Comparison of ENCODE assay signal across 9 mouse cellular contexts in the genomic region with DNA sequence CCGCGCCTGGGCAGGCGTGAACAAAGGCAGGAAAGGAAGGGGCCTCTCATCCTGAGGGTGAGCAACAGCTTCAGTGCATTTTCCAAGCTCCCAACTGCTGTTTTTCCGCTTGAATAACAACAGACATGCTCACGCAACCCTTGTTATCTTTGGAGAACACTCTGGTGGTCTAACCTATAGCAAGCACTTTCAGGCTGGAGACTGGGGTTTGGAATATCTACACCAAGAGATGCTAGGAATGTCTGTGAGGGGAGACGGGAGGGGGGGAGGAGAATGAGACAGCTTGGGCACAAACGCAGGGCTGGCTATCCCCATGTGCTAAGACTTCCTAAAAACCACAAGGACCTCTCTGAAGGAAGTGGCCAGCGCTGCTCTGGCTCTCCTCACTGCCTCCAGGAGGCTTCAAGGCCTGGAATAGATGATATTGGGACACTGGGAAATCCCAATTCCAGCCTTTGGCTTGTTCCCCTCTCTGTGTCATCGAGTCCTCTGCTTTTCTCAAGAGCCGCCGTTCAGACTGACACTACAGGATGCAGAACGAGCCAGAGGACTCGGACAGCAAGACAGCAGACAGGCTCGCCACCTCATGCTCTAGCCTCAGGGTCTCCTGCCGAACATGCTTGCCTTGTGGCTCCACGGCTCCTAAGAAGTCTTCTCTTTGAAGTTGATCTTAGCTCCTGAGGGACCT. TPM values are rescaled to one million over a fixed set of nuclear protein-coding genes. Genes with fewer than 3 reads are reported as not detected.
DNase-seq lines count a peak whose midpoint lies in the region; ATAC-seq lines count a peak whose summit lies in the region.
"Had no signal": no experiment of that assay in that cellular context is flagged by ENCODE, and none has a peak within 500 bp of the region (broad histone marks: within the 10 kb centered on the region; RNA-seq: fewer than 3 reads in every experiment).

No protein-coding gene starts in this region.

- H3K27me3 ChIP-seq in lung, embryonic 16.5 days (ENCODE audit: control insufficient read depth, insufficient read depth, low read depth, low read length) = no peaks in the 10 kb centered on the region
- no peaks in the 10 kb centered on the region for H3K27me3 ChIP-seq in heart, embryonic 15.5 days
- H3K27me3 ChIP-seq in limb, embryonic 13.5 days = no peaks in the 10 kb centered on the region
- H3K27me3 ChIP-seq in stomach, embryonic 15.5 days (replicated peaks) = no peaks in the 10 kb centered on the region

- no peak for DNase-seq in lung, postnatal 14 days
- no peak for DNase-seq in frontal cortex, postnatal 10 days (ENCODE audit: low spot score in 2 of 2)
- no peak for DNase-seq in left cerebral cortex, adult 18-20 months (ENCODE audit: low spot score in 2 of 2)
- DNase-seq in urinary bladder, postnatal 14 days (ENCODE audit: low spot score) = no peak
- DNase-seq: cerebellum, postnatal 14 days had no signal

- 27% methylated on average over 16 of the region's 16 CpGs for WGBS in lung, embryonic 16.5 days
- WGBS in heart, embryonic 15.5 days = 27% methylated on average over 16 of the region's 16 CpGs
- whole genome bisulfite sequencing in limb, embryonic 13.5 days = 41% methylated on average over 16 of the region's 16 CpGs
- 43% methylated on average over 16 of the region's 16 CpGs for WGBS in stomach, embryonic 15.5 days

- H3K4me2 ChIP-seq in lung, embryonic 16.5 days (ENCODE audit: low read depth, low read length) = no peak overlapping the region
- no peak overlapping the region for H3K4me2 ChIP-seq in heart, embryonic 15.5 days
- no peak overlapping the region for H3K4me2 ChIP-seq in limb, embryonic 13.5 days (replicated peaks)
- H3K4me2 ChIP-seq in stomach, embryonic 15.5 days = no peak overlapping the region

- H3K9ac ChIP-seq in lung, embryonic 16.5 days (ENCODE audit: low read length) = no peak overlapping the region
- H3K9ac ChIP-seq in heart, embryonic 15.5 days = no peak overlapping the region
- H3K9ac ChIP-seq in limb, embryonic 13.5 days = no peak overlapping the region
- H3K9ac ChIP-seq in stomach, embryonic 15.5 days = no peak overlapping the region

- no peaks in the 10 kb centered on the region for H3K9me3 ChIP-seq in lung, embryonic 16.5 days (ENCODE audit: control insufficient read depth, low read length)
- no peaks in the 10 kb centered on the region for H3K9me3 ChIP-seq in heart, embryonic 15.5 days (replicated peaks)
- no peaks in the 10 kb centered on the region for H3K9me3 ChIP-seq in limb, embryonic 13.5 days
- H3K9me3 ChIP-seq in stomach, embryonic 15.5 days = no peaks in the 10 kb centered on the region

- H3K36me3 ChIP-seq in lung, embryonic 16.5 days (ENCODE audit: control insufficient read depth, insufficient read depth, low read length) = no peaks in the 10 kb centered on the region
- no peaks in the 10 kb centered on the region for H3K36me3 ChIP-seq in heart, embryonic 15.5 days
- H3K36me3 ChIP-seq in limb, embryonic 13.5 days = no peaks in the 10 kb centered on the region; the same call in 1 of the 2 replicates
- no peaks in the 10 kb centered on the region for H3K36me3 ChIP-seq in stomach, embryonic 15.5 days

- no peak overlapping the region for H3K4me3 ChIP-seq in lung, embryonic 16.5 days (ENCODE audit: low read length)
- no peak overlapping the region for H3K4me3 ChIP-seq in heart, embryonic 15.5 days
- H3K4me3 ChIP-seq in limb, embryonic 13.5 days = no peak overlapping the region
- H3K4me3 ChIP-seq in stomach, embryonic 15.5 days (replicated peaks) = no peak overlapping the region

- H3K27ac ChIP-seq in lung, embryonic 16.5 days (ENCODE audit: low read length) = peak overlapping the region; percentile 77
- peak overlapping the region; percentile 89 for H3K27ac ChIP-seq in heart, embryonic 15.5 days
- peak overlapping the region; percentile 44; the same call in 1 of the 2 replicates for H3K27ac ChIP-seq in limb, embryonic 13.5 days
- H3K27ac ChIP-seq in stomach, embryonic 15.5 days = peak overlapping the region; percentile 45

- H3K4me1 ChIP-seq in lung, embryonic 16.5 days (replicated peaks; ENCODE audit: control insufficient read depth, insufficient read depth, low read length) = peaks cover 3% of the 10 kb centered on the region; the same call in 1 of the 2 replicates
- peaks cover 34% of the 10 kb centered on the region for H3K4me1 ChIP-seq in heart, embryonic 15.5 days (replicated peaks)
- H3K4me1 ChIP-seq in limb, embryonic 13.5 days = peaks cover 17% of the 10 kb centered on the region
- peaks cover 11% of the 10 kb centered on the region for H3K4me1 ChIP-seq in stomach, embryonic 15.5 days

- peak; percentile 86 for ATAC-seq in lung, embryonic 16.5 days (ENCODE audit: low read depth)
- ATAC-seq in heart, embryonic 15.5 days (replicated peaks; ENCODE audit: insufficient number of reproducible peaks, insufficient read depth, low FRiP score, low read depth) = peak; percentile 63
- no peak for ATAC-seq in limb, embryonic 13.5 days (ENCODE audit: low FRiP score, low read depth)
- peak; percentile 32; the same call in 1 of the 2 replicates for ATAC-seq in stomach, embryonic 15.5 days (ENCODE audit: insufficient read depth, low FRiP score, low read depth)

RNA-seq across cellular contexts. Expression of a gene that starts 30.6 kb away (rescaled TPM):
- 24.8 and 29.7 TPM in 2 replicates for polyA plus RNA-seq in lung, embryonic 16.5 days (2015; fragmentation: Nextera tagmentation; extraction: Ambion mirVana)
- 31.7 and 39.6 TPM in 2 replicates for polyA plus RNA-seq in heart, embryonic 15.5 days (2015; fragmentation: Nextera tagmentation; extraction: Ambion mirVana)
- 17.2 and 19.5 TPM in 2 replicates for polyA plus RNA-seq in limb, embryonic 13.5 days (2015; fragmentation: Nextera tagmentation; extraction: Ambion mirVana)
- polyA plus RNA-seq in stomach, embryonic 15.5 days (2015; fragmentation: Nextera tagmentation; extraction: Ambion mirVana) = 20.0 and 20.8 TPM in 2 replicates
- total RNA-seq in left cerebral cortex, adult 18-20 months (2021) = 1 to 10 TPM; 1.4 to 1.6 TPM
